ENCODE assay signal across 11 mouse cellular contexts in genomic region chr9:101080046-101080685, GRCm38 (mm10). TPM values are rescaled to one million over a fixed set of nuclear protein-coding genes. Genes with fewer than 3 reads are reported as not detected.
A peak's percentile ranks its signal among the peaks of the same experiment; 100 is the strongest.
DNase-seq lines count a peak whose midpoint lies in the region; ATAC-seq and TF ChIP-seq lines count a peak whose summit lies in the region.
"Had no signal": no experiment of that assay in that cellular context is flagged by ENCODE, and none has a peak within 500 bp of the region (broad histone marks: within the 10 kb centered on the region; RNA-seq: fewer than 3 reads in every experiment).

No protein-coding gene starts in this region.

- DNase-seq in liver, adult 2 months (ENCODE audit: extremely low read depth, low read depth, low spot score) = no peak
- no peak for DNase-seq in liver
- DNase-seq in liver, embryonic 11.5 days (ENCODE audit: low spot score) = no peak
- DNase-seq in naive thymus-derived CD4-positive, alpha-beta T cell, adult 2 months (ENCODE audit: low read depth) = peak; percentile 42
- DNase-seq in frontal cortex, postnatal 10 days (ENCODE audit: low spot score in 2 of 2) = no peak
- no peak for DNase-seq in adrenal gland, adult 18-20 months (ENCODE audit: low spot score in 2 of 2)
- DNase-seq: adrenal gland, postnatal 14 days; B cell, adult 2 months; kidney, adult 2 months had no signal

- TF ChIP-seq POLR2A in liver, adult 2 months (IDR thresholded peaks at IDR 0.05; ENCODE audit: extremely low read depth, insufficient read depth, low read length) = no peak

- WGBS in forebrain, embryonic 13.5 days = 66% methylated on average over 3 of the region's 3 CpGs
- WGBS in forebrain, embryonic 12.5 days = 76% methylated on average over 3 of the region's 3 CpGs
- 56% methylated on average over 3 of the region's 3 CpGs for WGBS in liver, adult 2 months
- 74% methylated on average over 3 of the region's 3 CpGs for WGBS in liver, embryonic 11.5 days

- H3K27ac ChIP-seq in forebrain, embryonic 13.5 days = no peak overlapping the region
- H3K27ac ChIP-seq in forebrain, embryonic 12.5 days = no peak overlapping the region
- no peak overlapping the region for H3K27ac ChIP-seq in liver, adult 2 months (replicated peaks; ENCODE audit: insufficient read depth, low read depth, low read length)
- no peak overlapping the region for H3K27ac ChIP-seq in liver, embryonic 11.5 days (ENCODE audit: low read depth, low read length)

- no peak overlapping the region for H3K9ac ChIP-seq in forebrain, embryonic 13.5 days
- no peak overlapping the region for H3K9ac ChIP-seq in forebrain, embryonic 12.5 days
- no peak overlapping the region for H3K9ac ChIP-seq in liver, adult 2 months (ENCODE audit: low read depth, low read length)
- H3K9ac ChIP-seq in liver, embryonic 11.5 days (ENCODE audit: low read depth, low read length) = no peak overlapping the region

- no peaks in the 10 kb centered on the region for H3K27me3 ChIP-seq in forebrain, embryonic 13.5 days
- H3K27me3 ChIP-seq in forebrain, embryonic 12.5 days = no peaks in the 10 kb centered on the region
- H3K27me3 ChIP-seq in liver, adult 2 months (ENCODE audit: control insufficient read depth, insufficient read depth, low read length) = no peaks in the 10 kb centered on the region
- no peaks in the 10 kb centered on the region for H3K27me3 ChIP-seq in liver, embryonic 11.5 days (replicated peaks; ENCODE audit: control insufficient read depth, insufficient read depth, low read length)

- H3K9me3 ChIP-seq in forebrain, embryonic 13.5 days (replicated peaks) = no peaks in the 10 kb centered on the region
- no peaks in the 10 kb centered on the region for H3K9me3 ChIP-seq in forebrain, embryonic 12.5 days
- H3K9me3 ChIP-seq in liver, embryonic 11.5 days (ENCODE audit: control insufficient read depth, low read length) = no peaks in the 10 kb centered on the region

- peak overlapping the region; percentile 22; the same call in 1 of the 2 replicates for H3K4me2 ChIP-seq in forebrain, embryonic 13.5 days
- no peak overlapping the region for H3K4me2 ChIP-seq in forebrain, embryonic 12.5 days
- peak overlapping the region; percentile 68 for H3K4me2 ChIP-seq in liver, embryonic 11.5 days

- H3K4me3 ChIP-seq in forebrain, embryonic 13.5 days = no peak overlapping the region
- no peak overlapping the region for H3K4me3 ChIP-seq in forebrain, embryonic 12.5 days (replicated peaks)
- no peak overlapping the region for H3K4me3 ChIP-seq in liver, adult 2 months (ENCODE audit: insufficient read depth, low read depth, low read length)
- H3K4me3 ChIP-seq in liver, embryonic 11.5 days (ENCODE audit: low read depth, low read length) = no peak overlapping the region

- H3K79me2 ChIP-seq in liver, adult 2 months (ENCODE audit: control insufficient read depth, insufficient read depth, low read length) = peaks cover 54% of the 10 kb centered on the region

- peaks cover 46% of the 10 kb centered on the region for H3K4me1 ChIP-seq in forebrain, embryonic 13.5 days
- peaks cover 33% of the 10 kb centered on the region for H3K4me1 ChIP-seq in forebrain, embryonic 12.5 days
- peaks cover 30% of the 10 kb centered on the region for H3K4me1 ChIP-seq in liver, adult 2 months (ENCODE audit: control insufficient read depth, insufficient read depth, low read length)
- H3K4me1 ChIP-seq in liver, embryonic 11.5 days (replicated peaks; ENCODE audit: control insufficient read depth, insufficient read depth, low read length) = peaks cover 20% of the 10 kb centered on the region

- TF ChIP-seq CTCF in liver, adult 2 months (IDR thresholded peaks at IDR 0.05; ENCODE audit: low read depth, low read length) = 0 out of 2 replicates have a peak, but pooled peaks have one; percentile 8

- H3K36me3 ChIP-seq in forebrain, embryonic 13.5 days (ENCODE audit: poor library complexity, severe bottlenecking) = peaks cover 3% of the 10 kb centered on the region; the same call in 1 of the 2 replicates
- peaks cover 3% of the 10 kb centered on the region; the same call in 1 of the 2 replicates for H3K36me3 ChIP-seq in forebrain, embryonic 12.5 days (replicated peaks)
- H3K36me3 ChIP-seq in liver, adult 2 months (ENCODE audit: control insufficient read depth, insufficient read depth, low read length) = peaks cover 2% of the 10 kb centered on the region; the same call in 1 of the 2 replicates
- no peaks in the 10 kb centered on the region for H3K36me3 ChIP-seq in liver, embryonic 11.5 days (ENCODE audit: control insufficient read depth, insufficient read depth, low read length)

- no peak for ATAC-seq in forebrain, embryonic 13.5 days
- ATAC-seq in forebrain, embryonic 12.5 days (ENCODE audit: low FRiP score) = no peak
- ATAC-seq in liver, embryonic 11.5 days (replicated peaks; ENCODE audit: low FRiP score) = no peak

RNA-seq across cellular contexts. Expression of gene Msl2, which starts 6.3 kb away (rescaled TPM):
- 5.7 and 6.1 TPM in 2 replicates for polyA plus RNA-seq in forebrain, embryonic 13.5 days (2015; fragmentation: Nextera tagmentation; extraction: Ambion mirVana)
- polyA plus RNA-seq in forebrain, embryonic 12.5 days (2016; fragmentation: Nextera tagmentation; extraction: Ambion mirVana) = 7.6 and 8.0 TPM in 2 replicates
- total RNA-seq in liver, adult 2 months (2014; rRNA removed) = 13.6 and 19.1 TPM in 2 replicates
- polyA plus RNA-seq in liver, adult 2 months (2012; rRNA removed) = 9.6 and 9.7 TPM in 2 replicates
- 4.7 and 4.9 TPM in 2 replicates for polyA plus RNA-seq in liver, embryonic 11.5 days (2014; fragmentation: Nextera tagmentation; extraction: Ambion mirVana)
- total RNA-seq in adrenal gland, adult 18-20 months (2021) = 10 to 100 TPM; 44.3 to 52.1 TPM

RNA-seq across cellular contexts. Expression of gene Pccb, which starts 45.5 kb away (rescaled TPM):
- polyA plus RNA-seq in forebrain, embryonic 13.5 days (2015; fragmentation: Nextera tagmentation; extraction: Ambion mirVana) = 18.8 and 20.7 TPM in 2 replicates
- 16.6 and 17.0 TPM in 2 replicates for polyA plus RNA-seq in forebrain, embryonic 12.5 days (2016; fragmentation: Nextera tagmentation; extraction: Ambion mirVana)
- 118 and 119 TPM in 2 replicates for total RNA-seq in liver, adult 2 months (2014; rRNA removed)
- polyA plus RNA-seq in liver, adult 2 months (2012; rRNA removed) = 185 and 192 TPM in 2 replicates
- polyA plus RNA-seq in liver, embryonic 11.5 days (2014; fragmentation: Nextera tagmentation; extraction: Ambion mirVana) = 8.7 and 10.2 TPM in 2 replicates
- 100 to 1,000 TPM; 157 to 175 TPM for total RNA-seq in adrenal gland, adult 18-20 months (2021)
